Mouse (Mus musculus) neural tube, embryonic 11.5 days (tissue): ENCODE data around the gene Sox15. TPM values are rescaled to one million over a fixed set of nuclear protein-coding genes. Genes with fewer than 3 reads are reported as not detected.

Experiments
- ATAC-seq: fragments of 200-750 bp; cut with Nextera tagmentation; 2 replicates; pipeline ENCODE4 v1.8.0; 2017; ENCODE audit warnings: moderate number of reproducible peaks, mild to moderate bottlenecking, moderate TSS enrichment, moderate library complexity; ENCODE audit not compliant: insufficient read depth, low FRiP score, low TSS enrichment
- DNase-seq: peaks from one replicate; pipeline ENCODE4 v3.0.0-alpha.2; 2015; ENCODE audit warnings: low spot score
- H3K27ac ChIP-seq: fragments of 300-500 bp; sonication (generic); 2 replicates; pipeline ENCODE4 v1.5.1; 2014; ENCODE audit warnings: low read depth, mild to moderate bottlenecking, low read length
- H3K27me3 ChIP-seq: fragments of 300-500 bp; sonication (generic); 2 replicates; pipeline ENCODE4 v1.6.1; 2014; ENCODE audit warnings: mild to moderate bottlenecking, low read length, mixed read lengths; ENCODE audit not compliant: control insufficient read depth, insufficient read depth
- H3K36me3 ChIP-seq: fragments of 300-500 bp; sonication (generic); 2 replicates; pipeline ENCODE4 v1.6.1; 2014; ENCODE audit warnings: mild to moderate bottlenecking, low read length, moderate library complexity, mixed read lengths; ENCODE audit not compliant: control insufficient read depth, insufficient read depth
- H3K4me1 ChIP-seq: fragments of 300-500 bp; sonication (generic); 2 replicates; pipeline ENCODE4 v1.6.1; 2014; ENCODE audit warnings: low read length, mixed read lengths; ENCODE audit not compliant: control insufficient read depth, insufficient read depth
- H3K4me2 ChIP-seq: fragments of 300-500 bp; sonication (generic); 2 replicates; pipeline ENCODE4 v1.6.1; 2014; ENCODE audit warnings: low read depth, mild to moderate bottlenecking, moderate library complexity
- H3K4me3 ChIP-seq: fragments of 300-500 bp; sonication (generic); 2 replicates; pipeline ENCODE4 v1.5.1; 2014; ENCODE audit warnings: low read depth, low read length
- H3K9ac ChIP-seq: fragments of 300-500 bp; sonication (generic); 2 replicates; pipeline ENCODE4 v1.6.1; 2014; ENCODE audit warnings: mild to moderate bottlenecking, low read length
- H3K9me3 ChIP-seq: fragments of 300-500 bp; sonication (generic); 2 replicates; pipeline ENCODE4 v1.6.1; 2016; ENCODE audit warnings: low read length; ENCODE audit not compliant: control insufficient read depth
- WGBS: fragments of 180-500 bp; shearing (Covaris S2); extraction: QIAGEN DNeasy Blood & Tissue Kit; methylation state at CpG from one replicate; pipeline ENCODE4 v1.1.7; 2014; 5-methylcytosine and 5-hydroxymethylcytosine counted together
- polyA plus RNA-seq: library from polyadenylated mRNA; unstranded; fragments of >200 nt; fragmentation: Nextera tagmentation; extraction: Ambion mirVana; gene quantifications from 2 replicates; pipeline ENCODE4 v1.2.1, GENCODE M21; 2014

Sox15 gene
- polyA plus RNA-seq, 1 experiment from 2014 or later = not detected

GRCm38 (mm10) chr11:69681314-69682208, 26.4 kb downstream of the Sox15 start, which contains the start of gene Senp3:
TSS of gene Senp3 (minus strand) at chr11:69682084.
- under 1% methylated on average over 79 of the region's 80 CpGs for WGBS

GRCm38 (mm10) chr11:69682209-69682839, 27.2 kb downstream of the Sox15 start:
- Histone ChIP-seq H3K36me3 (peaks cover 3% of the 10 kb centered on the region), H3K27me3 (no peaks in the 10 kb centered on the region), H3K4me2 (peak overlapping the region; percentile 88), H3K9ac (peak overlapping the region; percentile 75), H3K4me1 (peaks cover 10% of the 10 kb centered on the region), H3K9me3 (no peaks in the 10 kb centered on the region), H3K27ac (peak overlapping the region; percentile 54; the same call in 1 of the 2 replicates), H3K4me3 (peak overlapping the region; percentile 90)
- 26% methylated on average over 24 of the region's 24 CpGs for WGBS
- ATAC-seq (0 out of 2 replicates have a peak, but pooled peaks have one; percentile 7), DNase-seq (no peak)

More at GRCm38 (mm10) chr11:69681314-69682208, 26.4 kb downstream of the Sox15 start, which contains the start of gene Senp3:
- H3K4me2 ChIP-seq = peak within 1 kb of the TSS; percentile 88
- H3K27ac ChIP-seq = peak within 1 kb of the TSS; percentile 54; the same call in 1 of the 2 replicates
- H3K4me3 ChIP-seq = peak within 1 kb of the TSS; percentile 90
- DNase-seq (peak; percentile 99), ATAC-seq (peak; percentile 95)
- H3K9me3 ChIP-seq = no peaks in the 10 kb centered on the region
- H3K4me1 ChIP-seq = peaks cover 10% of the 10 kb centered on the region
- H3K27me3 ChIP-seq = no peaks in the 10 kb centered on the region
- peaks cover 3% of the 10 kb centered on the region for H3K36me3 ChIP-seq
- H3K9ac ChIP-seq = peak within 1 kb of the TSS; percentile 75

GRCm38 (mm10) chr11:69682840-69683533, 27.9 kb downstream of the Sox15 start:
- no peak overlapping the region for H3K27ac ChIP-seq
- H3K4me2 ChIP-seq = no peak overlapping the region; the same call in 1 of the 2 replicates
- no peaks in the 10 kb centered on the region for H3K27me3 ChIP-seq
- ATAC-seq (0 out of 2 replicates have a peak, but pooled peaks have one; percentile 40), DNase-seq (peak; percentile 89)
- peak overlapping the region; percentile 10; the same call in 1 of the 2 replicates for H3K4me3 ChIP-seq
- 31% methylated on average over 12 of the region's 12 CpGs for WGBS
- H3K36me3 ChIP-seq = peaks cover 3% of the 10 kb centered on the region
- peaks cover 10% of the 10 kb centered on the region for H3K4me1 ChIP-seq
- no peaks in the 10 kb centered on the region for H3K9me3 ChIP-seq
- peak overlapping the region; percentile 47; the same call in 1 of the 2 replicates for H3K9ac ChIP-seq

GRCm38 (mm10) chr11:69683576-69683975, 28.5 kb downstream of the Sox15 start:
- Histone ChIP-seq H3K4me2 (no peak overlapping the region), H3K9ac (no peak overlapping the region; the same call in 1 of the 2 replicates), H3K9me3 (no peaks in the 10 kb centered on the region), H3K36me3 (no peaks in the 10 kb centered on the region), H3K27ac (no peak overlapping the region), H3K4me3 (no peak overlapping the region), H3K4me1 (peaks cover 10% of the 10 kb centered on the region), H3K27me3 (no peaks in the 10 kb centered on the region)
- 86% methylated on average over 7 of the region's 7 CpGs for whole genome bisulfite sequencing
- ATAC-seq = no peak
- DNase-seq = no peak

- Histone ChIP-seq H3K4me2 (no peak overlapping the region), H3K27ac (no peak overlapping the region), H3K36me3 (no peaks in the 10 kb centered on the region), H3K4me3 (no peak overlapping the region), H3K9me3 (no peaks in the 10 kb centered on the region), H3K27me3 (no peaks in the 10 kb centered on the region), H3K4me1 (peaks cover 10% of the 10 kb centered on the region), H3K9ac (no peak overlapping the region)
- WGBS = 83% methylated on average over 12 of the region's 12 CpGs
- no peak for DNase-seq
- no peak for ATAC-seq
Measured at GRCm38 (mm10) chr11:69684128-69684745, 29.1 kb downstream of the Sox15 start.

- Histone ChIP-seq H3K4me3 (no peak overlapping the region), H3K9me3 (no peaks in the 10 kb centered on the region), H3K9ac (no peak overlapping the region), H3K27ac (no peak overlapping the region), H3K36me3 (no peaks in the 10 kb centered on the region), H3K4me2 (no peak overlapping the region), H3K4me1 (peaks cover 10% of the 10 kb centered on the region), H3K27me3 (no peaks in the 10 kb centered on the region)
- WGBS = 77% methylated on average over 6 of the region's 6 CpGs
- ATAC-seq = no peak
- DNase-seq = no peak
Measured at GRCm38 (mm10) chr11:69684936-69685335, 29.8 kb downstream of the Sox15 start.

GRCm38 (mm10) chr11:69685526-69686148, 30.5 kb downstream of the Sox15 start, which contains the start of gene Tnfsf13:
TSS of gene Tnfsf13 (minus strand) at chr11:69685784.
- DNase-seq = no peak
- no peaks in the 10 kb centered on the region for H3K36me3 ChIP-seq
- H3K27me3 ChIP-seq = no peaks in the 10 kb centered on the region
- H3K9ac ChIP-seq = no peak within 1 kb of the TSS
- H3K4me3 ChIP-seq = no peak within 1 kb of the TSS
- no peak for ATAC-seq
- no peak within 1 kb of the TSS for H3K4me2 ChIP-seq
- no peaks in the 10 kb centered on the region for H3K9me3 ChIP-seq
- no peak within 1 kb of the TSS for H3K27ac ChIP-seq
- 86% methylated on average over 10 of the region's 10 CpGs for WGBS
- H3K4me1 ChIP-seq = peaks cover 7% of the 10 kb centered on the region
